Mouse (Mus musculus): ENCODE results near the gene Slc22a1. TPM values are rescaled to one million over a fixed set of nuclear protein-coding genes. Genes with fewer than 3 reads are reported as not detected.
A peak's percentile ranks its signal among the peaks of the same experiment; 100 is the strongest.
"Not testable (repeated sequence)": the region's sequence is repeated elsewhere in the genome, so short reads cannot be mapped to it uniquely, and the experiment has no call there.

The Slc22a1 gene
- total RNA-seq, 2 experiments from 2014 or later = not detected

DNA sequence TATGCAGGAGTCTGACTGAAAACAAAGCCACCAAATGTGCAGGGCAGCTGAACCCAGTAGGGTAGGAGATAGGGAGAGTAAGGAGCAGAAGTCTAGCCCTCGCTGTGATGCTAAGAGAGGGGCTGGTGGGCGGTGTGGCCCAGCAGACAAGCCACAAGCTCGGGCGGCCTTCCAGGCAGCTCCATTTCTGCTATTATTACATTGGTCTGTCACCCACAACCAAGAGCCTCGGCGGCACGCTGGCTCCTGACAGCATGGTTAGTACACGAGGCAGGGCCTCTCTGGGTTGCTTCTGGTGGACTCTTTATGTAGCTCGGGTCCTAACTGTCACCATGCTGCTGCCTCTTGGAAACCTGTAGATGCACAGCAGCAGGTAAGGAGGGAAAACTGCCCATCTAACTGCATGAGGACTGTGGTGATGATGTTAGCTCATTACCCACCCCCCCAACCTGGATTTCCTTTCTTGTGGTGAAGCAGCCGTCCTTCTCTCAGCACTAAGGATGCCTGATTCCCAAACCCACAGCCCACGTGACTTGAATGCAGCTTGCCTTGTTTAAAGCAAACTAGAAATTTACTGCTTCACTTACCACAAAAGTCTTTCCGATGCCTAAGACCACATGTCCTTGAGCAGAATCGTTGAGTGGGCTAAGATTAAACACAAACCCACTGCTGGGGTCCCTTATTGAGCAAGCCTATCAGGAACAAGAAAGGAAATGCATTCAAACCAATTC is 34.6 kb upstream of the Slc22a1 start:
- no peak for DNase-seq (ENCODE audit: low spot score in 2 of 2)
- H3K27ac ChIP-seq = no peak overlapping the region
- H3K4me3 ChIP-seq = no peak overlapping the region
- TF ChIP-seq CTCF (conservative IDR thresholded peaks at IDR 0.05) = no peak

- H3K27ac ChIP-seq = no peak overlapping the region
- TF ChIP-seq CTCF (conservative IDR thresholded peaks at IDR 0.05) = no peak
- no peak overlapping the region for H3K4me3 ChIP-seq
- DNase-seq (ENCODE audit: low spot score in 2 of 2) = no peak
These were observed 32.8 kb upstream of the Slc22a1 start for GRCm38 (mm10) chr17:12708398-12708797.

DNA sequence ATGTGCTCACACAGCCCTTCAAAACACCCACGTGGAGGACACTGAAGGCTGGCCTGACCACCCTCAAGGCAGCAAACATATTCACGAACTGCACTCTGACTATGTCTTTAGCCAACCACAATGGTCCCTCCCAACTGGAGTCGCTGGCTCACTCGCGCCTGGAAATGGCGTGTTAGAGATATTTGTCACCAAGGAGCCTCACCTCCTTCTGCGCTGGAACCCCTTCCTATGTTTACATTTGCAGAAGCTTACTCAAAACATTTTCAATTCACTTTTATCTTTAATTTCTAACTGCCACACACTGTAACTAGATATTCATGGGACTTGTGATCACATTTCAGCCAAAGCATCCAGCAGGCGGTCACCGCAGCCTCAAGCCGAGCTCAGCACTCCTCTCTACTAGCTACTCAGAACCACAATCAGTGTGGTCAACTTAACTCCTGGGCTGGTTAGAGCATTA is 31.0 kb upstream of the Slc22a1 start:
- DNase-seq (ENCODE audit: low spot score in 2 of 2) = no peak

GRCm38 (mm10) chr17:12702901-12703300 is 27.3 kb upstream of the Slc22a1 start:
- Histone ChIP-seq H3K27ac (no peak overlapping the region), H3K4me3 (no peak overlapping the region)
- TF ChIP-seq CTCF (conservative IDR thresholded peaks at IDR 0.05) = no peak
- no peak for DNase-seq (ENCODE audit: low spot score in 2 of 2)

More for the DNA sequence above, 31.0 kb upstream of the Slc22a1 start:
- Histone ChIP-seq H3K4me3 (no peak overlapping the region), H3K27ac (no peak overlapping the region)
- no peak for TF ChIP-seq CTCF (conservative IDR thresholded peaks at IDR 0.05)

GRCm38 (mm10) chr17:12700373-12700772 is 24.7 kb upstream of the Slc22a1 start:
- no peak for TF ChIP-seq CTCF (conservative IDR thresholded peaks at IDR 0.05)
- Histone ChIP-seq H3K4me3 (no peak overlapping the region), H3K27ac (no peak overlapping the region)
- DNase-seq (ENCODE audit: low spot score in 2 of 2) = no peak

DNA sequence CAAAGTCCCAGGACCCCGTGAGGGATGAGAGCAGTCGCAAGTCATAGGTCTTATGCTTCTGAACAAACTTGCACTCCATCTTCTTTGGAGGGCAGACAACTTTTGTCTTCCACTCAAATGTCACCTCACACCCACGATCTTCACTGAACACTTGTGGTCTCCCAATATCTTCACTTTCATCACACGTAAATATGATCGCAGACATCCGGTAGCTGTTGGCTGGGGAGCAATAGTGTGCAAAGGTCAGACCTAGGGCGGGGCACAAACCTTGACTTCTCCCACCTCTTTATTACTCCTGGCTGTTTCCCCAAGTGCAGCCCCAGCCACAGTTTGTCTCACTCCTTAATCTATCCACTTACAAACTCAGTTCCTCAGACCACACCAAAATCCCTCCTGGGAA is 16.3 kb upstream of the Slc22a1 start:
- no peak for TF ChIP-seq CTCF (conservative IDR thresholded peaks at IDR 0.05)
- H3K4me3 ChIP-seq = no peak overlapping the region

DNA sequence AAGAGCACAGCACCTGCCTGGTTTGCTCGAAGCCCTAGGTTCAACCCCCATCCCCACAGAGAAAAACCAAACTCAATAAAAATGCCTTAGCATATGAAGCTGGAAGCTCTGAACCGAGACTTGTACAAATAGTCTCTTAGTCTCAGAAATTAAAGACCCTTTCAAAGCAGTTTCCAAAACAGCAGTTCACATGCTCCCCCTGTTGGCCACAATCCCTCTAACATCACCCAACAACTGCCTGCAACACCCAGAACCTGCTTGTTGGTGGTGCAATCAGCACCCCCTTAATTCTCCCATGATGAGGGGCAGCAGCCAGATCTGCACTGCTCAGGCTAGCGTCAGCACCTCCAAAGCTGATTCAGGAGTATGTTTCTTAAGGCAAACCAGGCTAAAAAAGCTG is 13.9 kb upstream of the Slc22a1 start:
- Histone ChIP-seq H3K4me3 (no peak overlapping the region), H3K27ac (no peak overlapping the region)
- peak; percentile 78 for TF ChIP-seq CTCF (conservative IDR thresholded peaks at IDR 0.05)
- DNase-seq (ENCODE audit: low spot score in 2 of 2) = peak in 1 of 2 experiments; percentile 51

More for the DNA sequence above, 16.3 kb upstream of the Slc22a1 start:
- no peak overlapping the region for H3K27ac ChIP-seq
- no peak for DNase-seq (ENCODE audit: low spot score in 2 of 2)

DNA sequence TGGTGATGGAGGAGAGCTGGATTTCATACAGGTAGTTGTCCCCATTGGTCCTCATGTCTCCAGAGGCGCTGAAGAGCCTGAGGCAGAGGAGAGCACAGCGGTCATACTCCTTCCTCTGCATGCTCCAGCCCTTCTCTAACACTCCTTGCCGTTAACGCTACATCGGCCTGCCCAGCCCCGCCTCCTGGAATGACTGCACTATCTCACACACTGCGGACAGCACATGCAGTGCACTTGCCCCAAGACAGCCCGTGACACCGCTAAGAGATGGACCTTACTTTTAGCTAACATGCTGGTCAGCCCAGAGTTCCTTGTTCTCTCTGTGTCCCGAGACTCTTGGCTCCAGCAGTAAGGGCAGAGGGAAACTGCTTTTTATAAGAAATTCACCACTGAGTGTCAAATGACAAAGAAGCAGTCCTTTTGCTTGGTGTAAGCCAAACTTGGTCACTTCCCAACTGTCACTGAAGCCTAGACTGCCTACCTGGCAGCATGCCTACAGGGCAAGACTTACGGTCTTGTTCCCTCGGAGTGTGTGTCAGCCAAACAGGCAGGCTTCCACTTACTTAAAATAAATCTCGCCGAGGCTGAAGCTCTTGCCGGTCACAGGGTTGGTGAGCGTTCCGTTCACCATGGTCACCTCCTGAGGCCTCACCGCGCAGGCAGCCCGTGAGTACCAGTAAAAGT is 12.9 kb upstream of the Slc22a1 start:
- no peak overlapping the region for H3K4me3 ChIP-seq
- peak; percentile 14 to 16 for DNase-seq (ENCODE audit: low spot score in 2 of 2)
- no peak overlapping the region for H3K27ac ChIP-seq
- no peak for TF ChIP-seq CTCF (conservative IDR thresholded peaks at IDR 0.05)

GRCm38 (mm10) chr17:12684928-12685624 is 9.4 kb upstream of the Slc22a1 start:
- TF ChIP-seq CTCF (conservative IDR thresholded peaks at IDR 0.05) = no peak
- no peak for DNase-seq (ENCODE audit: low spot score in 2 of 2)
- H3K27ac ChIP-seq = no peak overlapping the region
- H3K4me3 ChIP-seq = no peak overlapping the region

GRCm38 (mm10) chr17:12684412-12684811 is 8.8 kb upstream of the Slc22a1 start:
- Histone ChIP-seq H3K27ac (no peak overlapping the region), H3K4me3 (no peak overlapping the region)
- no peak for DNase-seq (ENCODE audit: low spot score in 2 of 2)
- TF ChIP-seq CTCF (conservative IDR thresholded peaks at IDR 0.05) = no peak

GRCm38 (mm10) chr17:12683582-12683981 is 8.0 kb upstream of the Slc22a1 start:
- Histone ChIP-seq H3K27ac (no peak overlapping the region), H3K4me3 (no peak overlapping the region)
- no peak for TF ChIP-seq CTCF (conservative IDR thresholded peaks at IDR 0.05)
- DNase-seq (ENCODE audit: low spot score in 2 of 2) = no peak

DNA sequence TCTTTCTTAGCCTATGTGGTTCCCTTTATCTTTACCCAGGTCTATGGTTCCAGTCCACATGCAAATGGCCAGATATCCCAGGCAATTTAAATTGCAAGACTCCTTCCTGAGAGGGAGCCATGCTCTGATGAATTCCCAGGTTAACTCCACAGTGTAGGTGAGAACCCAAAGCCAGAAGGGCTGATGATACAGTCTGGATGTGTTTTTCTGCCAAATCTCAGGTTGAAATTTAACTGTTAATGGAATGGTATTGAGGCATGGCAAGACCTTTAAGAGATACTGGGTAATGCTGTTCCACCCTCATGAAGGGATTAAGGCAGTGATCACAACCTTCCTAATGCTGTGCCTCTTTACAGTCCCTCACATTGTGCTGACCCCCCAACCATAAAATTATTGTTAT is 2.6 kb upstream of the Slc22a1 start:
- Histone ChIP-seq H3K4me3 (no peak overlapping the region), H3K27ac (no peak overlapping the region)
- TF ChIP-seq CTCF (conservative IDR thresholded peaks at IDR 0.05) = no peak
- DNase-seq (ENCODE audit: low spot score in 2 of 2) = no peak

DNA sequence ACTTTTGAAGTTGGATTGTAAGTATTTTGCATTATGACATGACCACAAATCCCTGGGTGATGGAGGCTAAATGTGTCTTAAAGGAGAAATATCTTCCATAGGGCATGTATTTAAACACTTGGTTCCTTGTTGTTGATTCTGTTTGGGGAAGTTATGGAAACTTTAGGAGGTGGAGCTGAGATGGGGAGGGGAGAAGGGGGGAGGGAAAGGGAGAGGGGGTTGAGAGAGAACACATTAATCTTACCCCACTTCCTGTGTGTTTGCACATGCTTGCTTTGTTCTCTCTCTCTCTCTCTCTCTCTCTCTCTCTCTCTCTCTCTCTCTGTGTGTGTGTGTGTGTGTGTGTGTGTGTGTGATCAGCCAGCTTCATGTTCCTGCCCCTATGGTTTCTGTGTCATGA is 1.5 kb upstream of the Slc22a1 start:
- no peak for TF ChIP-seq CTCF (conservative IDR thresholded peaks at IDR 0.05)

GRCm38 (mm10) chr17:12674980-12675379 is 649 bp downstream of the Slc22a1 start:
- H3K4me3 ChIP-seq; H3K27ac ChIP-seq; DNase-seq (ENCODE audit: low spot score in 2 of 2): not testable (repeated sequence)

More for the DNA sequence above, 1.5 kb upstream of the Slc22a1 start:
- H3K4me3 ChIP-seq = no peak overlapping the region
- DNase-seq (ENCODE audit: low spot score in 2 of 2) = no peak
- H3K27ac ChIP-seq = no peak overlapping the region

Measured in layer of hippocampus, adult 2 months (tissue).